Mouse (Mus musculus): ENCODE measurements around the gene Ift46. TPM values are rescaled to one million over a fixed set of nuclear protein-coding genes. Genes with fewer than 3 reads are reported as not detected.

The Ift46 gene
- total and polyA plus RNA-seq, 3 experiments, result 30.2 to 51.9 TPM; not detected in 1

DNA sequence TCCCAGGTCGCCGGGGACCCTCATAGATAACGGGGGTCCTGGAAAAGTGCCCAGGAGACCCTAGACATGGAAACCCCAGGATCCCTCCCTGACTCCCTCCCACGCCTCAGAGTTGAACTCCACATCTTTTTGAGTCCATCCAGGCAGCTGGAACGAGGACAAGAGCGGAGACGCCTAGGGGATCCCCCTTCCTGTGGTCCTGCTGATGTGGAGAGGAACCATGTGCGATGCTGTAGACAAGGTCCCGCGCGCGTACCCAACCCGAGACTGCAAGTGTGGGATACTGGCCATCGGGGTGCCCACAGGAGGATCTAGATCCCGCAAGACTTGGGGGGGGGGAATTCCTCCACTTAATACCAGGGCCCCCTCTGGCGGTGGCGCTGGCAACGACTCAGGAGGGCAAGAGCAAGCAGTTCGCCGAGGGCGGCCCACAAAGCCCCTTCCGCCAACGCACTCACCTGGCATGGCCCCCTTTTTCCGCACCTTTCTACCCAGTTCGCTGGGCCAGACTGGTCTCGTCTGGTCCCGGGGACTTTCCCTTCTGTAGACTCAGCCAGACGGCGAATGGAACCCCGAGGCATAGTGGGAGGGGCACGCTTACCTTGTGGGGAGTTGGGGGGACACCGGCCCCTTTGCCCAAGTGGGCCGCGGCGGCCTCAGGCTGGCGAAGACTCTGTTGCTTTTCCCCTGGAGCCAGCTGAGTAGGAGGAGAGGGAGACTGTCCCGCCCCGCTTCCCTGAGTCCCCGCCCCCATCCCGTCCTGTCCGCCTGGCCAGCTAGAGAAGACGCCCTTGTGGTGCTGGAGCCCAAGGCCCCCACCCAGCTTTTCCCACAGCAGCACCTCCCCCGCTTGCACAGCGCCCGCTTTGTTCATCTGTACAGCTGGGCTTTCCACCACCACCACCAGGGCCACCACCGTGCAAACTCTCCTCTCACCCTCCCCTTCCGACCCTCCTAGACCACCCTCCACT is 32.9 kb upstream of the Ift46 start, which contains the start of gene Phldb1 (continued):
- TF ChIP-seq ZC3H11A (IDR thresholded peaks at IDR 0.05; ENCODE audit: low read depth, low read length) (no peak), UBTF (IDR thresholded peaks at IDR 0.05; ENCODE audit: borderline replicate concordance, insufficient read depth, low read depth, low read length) (no peak), ZKSCAN1 (IDR thresholded peaks at IDR 0.05; ENCODE audit: low read depth, low read length) (no peak), POLR2A (IDR thresholded peaks at IDR 0.05; ENCODE audit: control insufficient read depth in 1 of 2, insufficient read depth in 1 of 2, low read depth in 1 of 2, low read length in 2 of 2, poor library complexity in 1 of 2) (no peak), USF2 (IDR thresholded peaks at IDR 0.05; ENCODE audit: borderline replicate concordance in 1 of 2, insufficient read depth in 1 of 2, low read depth in 1 of 2, low read length in 2 of 2) (no peak), SIN3A (IDR thresholded peaks at IDR 0.05; ENCODE audit: low read length) (no peak), ZNF384 (IDR thresholded peaks at IDR 0.05; ENCODE audit: low read depth, low read length) (no peak)

DNA sequence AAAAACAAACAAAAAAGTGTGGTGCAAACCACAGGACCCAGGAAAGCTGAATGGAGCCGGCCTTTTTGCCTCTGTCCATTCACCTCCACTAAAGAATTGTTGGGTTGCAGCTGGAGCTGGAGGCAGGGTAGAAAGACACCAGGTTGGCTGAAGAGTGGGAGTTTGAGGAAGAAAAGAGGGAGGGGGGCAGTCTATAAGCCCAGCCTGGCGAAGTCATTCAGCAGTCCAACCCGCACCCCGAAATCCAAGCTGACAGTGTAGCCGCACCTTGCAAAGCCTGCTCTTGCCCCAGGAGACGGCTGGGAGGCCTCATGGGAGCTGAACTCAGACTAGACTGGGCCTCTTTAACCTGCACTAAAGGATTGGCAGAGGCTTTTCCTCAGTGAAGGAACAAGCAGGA is 31.8 kb upstream of the Ift46 start:
- no peak for DNase-seq (ENCODE audit: low read depth, low spot score)
- Histone ChIP-seq H3K27me3 (ENCODE audit: control insufficient read depth in 1 of 2, insufficient read depth in 2 of 2, low read length in 2 of 2) (no peaks in the 10 kb centered on the region), H3K27ac (ENCODE audit: control insufficient read depth, low read depth, low read length) (no peak overlapping the region), H3K9me3 (replicated peaks; ENCODE audit: insufficient read depth, low read length) (no peaks in the 10 kb centered on the region), H3K9ac (ENCODE audit: control insufficient read depth, low read depth, low read length, poor library complexity, severe bottlenecking) (no peak overlapping the region), H3K79me2 (ENCODE audit: control insufficient read depth, insufficient read depth, low read length, poor library complexity) (no peaks in the 10 kb centered on the region), H3K36me3 (ENCODE audit: control insufficient read depth in 1 of 2, insufficient read depth in 2 of 2, low read length in 2 of 2) (peaks cover 0 to 11% of the 10 kb centered on the region in 2 experiments; a peak in 2 of 4 replicates), H3K4me1 (ENCODE audit: control insufficient read depth in 1 of 2, insufficient read depth in 2 of 2, low read length in 2 of 2) (peaks cover 11 to 17% of the 10 kb centered on the region in 2 experiments), H3K4me3 (ENCODE audit: control insufficient read depth in 1 of 2, insufficient read depth in 1 of 2, low read depth in 2 of 2, low read length in 2 of 2) (no peak overlapping the region)
- TF ChIP-seq EP300 (IDR thresholded peaks at IDR 0.05; ENCODE audit: low read depth in 1 of 2, low read length in 2 of 2), result no peak
- TF ChIP-seq JUND (IDR thresholded peaks at IDR 0.05; ENCODE audit: low read depth, low read length), result no peak
- no peak for TF ChIP-seq UBTF (IDR thresholded peaks at IDR 0.05; ENCODE audit: borderline replicate concordance, insufficient read depth, low read depth, low read length)
- no peak for TF ChIP-seq POLR2AphosphoS5 (IDR thresholded peaks at IDR 0.05; ENCODE audit: borderline replicate concordance, low read depth, low read length)

DNA sequence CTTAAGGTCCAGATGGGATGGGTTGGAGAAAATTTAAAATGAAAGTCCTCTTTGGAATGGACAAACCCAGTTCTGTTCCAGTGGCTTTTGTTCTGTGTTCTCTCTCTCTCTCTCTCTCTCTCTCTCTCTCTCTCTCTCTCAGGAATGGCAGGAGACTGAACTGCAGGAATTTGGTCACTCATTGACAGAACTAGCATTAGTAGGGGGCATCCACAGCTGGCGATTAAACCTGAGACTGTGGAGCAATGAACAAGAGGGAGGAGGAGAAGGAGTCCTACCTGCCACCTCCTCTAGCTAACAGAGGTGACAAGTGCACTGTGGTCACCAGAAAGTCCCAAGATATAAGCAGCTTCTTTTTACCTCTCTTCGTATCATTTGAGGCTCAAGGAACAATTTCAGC is 31.4 kb upstream of the Ift46 start:
- Histone ChIP-seq H3K27me3 (ENCODE audit: control insufficient read depth in 1 of 2, insufficient read depth in 2 of 2, low read length in 2 of 2) (no peaks in the 10 kb centered on the region), H3K79me2 (ENCODE audit: control insufficient read depth, insufficient read depth, low read length, poor library complexity) (no peaks in the 10 kb centered on the region), H3K9ac (ENCODE audit: control insufficient read depth, low read depth, low read length, poor library complexity, severe bottlenecking) (no peak overlapping the region), H3K4me1 (ENCODE audit: control insufficient read depth in 1 of 2, insufficient read depth in 2 of 2, low read length in 2 of 2) (peaks cover 11 to 17% of the 10 kb centered on the region in 2 experiments), H3K4me3 (ENCODE audit: control insufficient read depth in 1 of 2, insufficient read depth in 1 of 2, low read depth in 2 of 2, low read length in 2 of 2) (no peak overlapping the region), H3K36me3 (ENCODE audit: control insufficient read depth in 1 of 2, insufficient read depth in 2 of 2, low read length in 2 of 2) (peaks cover 0 to 11% of the 10 kb centered on the region in 2 experiments; a peak in 2 of 4 replicates), H3K27ac (ENCODE audit: control insufficient read depth, low read depth, low read length) (no peak overlapping the region), H3K9me3 (replicated peaks; ENCODE audit: insufficient read depth, low read length) (no peaks in the 10 kb centered on the region)
- DNase-seq (ENCODE audit: low read depth, low spot score), result no peak
- TF ChIP-seq ZMIZ1 (IDR thresholded peaks at IDR 0.05; ENCODE audit: low read depth, low read length) (no peak), MXI1 (IDR thresholded peaks at IDR 0.05; ENCODE audit: low read depth, low read length) (no peak), TBP (IDR thresholded peaks at IDR 0.05; ENCODE audit: low read depth, low read length) (no peak), NELFE (IDR thresholded peaks at IDR 0.05; ENCODE audit: low read depth, low read length) (no peak), MYC (IDR thresholded peaks at IDR 0.05; ENCODE audit: low read depth, low read length) (no peak), JUND (IDR thresholded peaks at IDR 0.05; ENCODE audit: low read depth, low read length) (no peak), RCOR1 (IDR thresholded peaks at IDR 0.05; ENCODE audit: low read depth, low read length) (no peak)
